Mouse (Mus musculus) CH12F3 (cell line): ENCODE measurements around the gene Dnajc1.

Experiments used
- in situ Hi-C: fragments of 300-500 bp; cut with MboI; formaldehyde crosslinking; loops from 2 replicates; pipeline ENCODE4 v1.14.3; 2020; ENCODE audit warnings: low sequenced_read_pairs

Dnajc1 gene

DNA sequence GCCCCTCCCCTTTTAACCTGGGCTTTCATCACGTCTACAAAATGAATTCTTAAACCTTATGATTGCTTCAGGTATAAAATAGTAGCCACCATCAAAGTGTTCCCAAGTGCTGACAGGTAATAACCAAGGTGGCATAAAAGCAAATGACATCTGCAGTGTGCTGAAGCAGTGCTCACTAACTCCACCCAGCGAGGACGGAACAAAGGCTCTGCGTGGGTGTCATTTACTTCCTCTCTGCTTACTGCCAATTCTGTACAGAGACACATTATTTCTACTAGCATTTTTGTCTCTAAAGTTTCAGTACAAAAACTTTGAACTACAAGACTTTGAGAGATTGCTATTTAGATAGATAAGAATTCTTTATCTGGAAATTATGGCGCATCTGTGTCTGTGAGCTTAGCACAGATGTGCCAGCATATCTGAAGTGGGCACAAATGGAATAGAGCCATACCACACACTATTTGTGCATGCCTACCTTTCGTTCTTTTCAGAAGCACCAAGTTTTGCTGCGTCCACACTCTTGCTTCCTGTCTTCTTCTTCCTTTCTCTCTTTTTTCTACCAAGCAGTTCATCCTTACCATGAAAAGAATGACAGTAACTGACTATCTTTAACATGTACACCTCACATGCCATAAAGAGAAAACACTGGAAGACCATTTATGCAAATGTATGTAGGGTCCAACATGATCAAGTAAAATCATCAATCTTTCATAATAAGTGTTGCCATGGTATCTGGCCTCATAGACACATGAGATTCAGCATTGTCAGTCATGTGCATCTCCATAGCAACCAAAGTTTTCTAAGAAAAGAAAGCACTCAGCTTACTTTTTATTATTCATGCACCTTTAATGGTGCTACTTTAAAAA is 85.0 kb downstream of the Dnajc1 start:
- in situ Hi-C loops = no loop called here

DNA sequence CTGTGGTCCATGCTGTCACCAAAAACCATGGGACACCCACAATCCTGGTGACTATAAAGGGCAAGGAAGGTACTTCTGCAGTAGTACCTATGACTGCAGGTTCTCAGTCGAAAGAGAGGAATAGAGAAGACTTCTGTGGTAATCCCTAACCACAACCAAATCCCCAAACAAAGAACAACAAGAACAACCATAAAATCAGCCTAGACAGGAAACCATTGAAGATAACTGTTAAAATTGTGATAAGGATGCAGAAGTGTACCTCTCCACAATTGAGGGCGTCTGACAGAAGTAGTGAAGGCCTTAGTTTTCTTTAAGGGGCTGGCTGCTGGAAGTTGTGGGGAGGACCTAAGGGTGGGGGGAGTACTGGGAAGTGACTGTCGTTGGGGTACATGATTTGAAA is 91.7 kb downstream of the Dnajc1 start:
- in situ Hi-C loops = no loop called here

DNA sequence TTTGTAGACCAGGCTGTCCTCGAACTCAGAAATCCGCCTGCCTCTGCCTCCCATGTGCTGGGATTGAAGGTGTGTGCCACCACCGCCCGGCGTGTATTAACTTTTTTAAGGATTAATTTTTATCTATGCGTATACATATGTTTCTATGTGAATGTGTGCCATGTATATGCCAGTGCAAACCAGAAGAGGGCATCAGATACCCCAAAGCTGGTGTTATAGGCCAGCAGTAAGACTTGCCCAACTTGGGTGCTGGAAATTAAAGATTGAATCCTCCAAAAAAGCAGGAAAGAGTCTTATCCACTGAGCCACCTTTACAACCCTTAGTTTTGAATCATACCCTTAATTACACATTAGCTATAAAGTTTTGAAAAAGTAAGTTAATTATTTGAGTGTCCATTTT is 107.5 kb downstream of the Dnajc1 start:
- in situ Hi-C loops = no loop called here

DNA sequence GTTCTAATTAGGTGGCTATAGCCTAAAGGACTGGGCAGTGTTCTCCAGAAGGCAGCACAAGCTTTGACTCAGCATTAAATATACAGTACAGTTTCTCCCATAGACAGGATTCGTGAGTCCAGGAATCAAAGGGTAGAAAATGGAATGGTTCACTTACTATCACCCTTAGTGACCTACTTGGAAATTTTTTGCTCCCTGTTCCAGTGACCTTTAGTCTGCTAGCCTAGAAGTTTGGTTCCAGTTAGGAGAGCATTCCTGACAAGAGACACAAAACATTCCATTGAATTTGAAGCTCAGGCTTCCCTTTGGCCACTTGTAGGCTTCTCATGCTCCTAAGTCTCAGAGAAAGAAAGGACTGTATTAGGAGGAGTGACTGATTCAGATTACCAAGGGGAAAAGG is 126.9 kb downstream of the Dnajc1 start:
- in situ Hi-C loops = no loop called here

DNA sequence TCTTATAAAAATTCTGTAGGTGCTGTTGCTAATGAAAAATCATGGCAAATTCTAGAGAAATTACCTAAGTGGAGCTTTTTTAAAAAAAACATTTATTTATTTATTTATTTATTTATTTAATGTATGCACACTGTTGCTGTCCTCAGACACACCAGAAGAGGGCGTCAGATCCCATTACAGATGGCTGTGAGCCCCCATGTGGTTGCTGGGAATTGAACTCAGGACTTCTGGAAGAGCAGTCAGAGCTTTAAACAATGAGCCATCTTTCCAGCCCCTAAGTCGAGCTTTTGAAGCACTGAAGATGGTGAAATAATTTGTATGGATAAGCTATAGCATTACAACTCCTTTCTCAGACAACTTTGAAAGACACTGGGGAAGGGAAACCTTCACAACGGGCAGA is 128.1 kb downstream of the Dnajc1 start:
- in situ Hi-C loops = no loop called here

DNA sequence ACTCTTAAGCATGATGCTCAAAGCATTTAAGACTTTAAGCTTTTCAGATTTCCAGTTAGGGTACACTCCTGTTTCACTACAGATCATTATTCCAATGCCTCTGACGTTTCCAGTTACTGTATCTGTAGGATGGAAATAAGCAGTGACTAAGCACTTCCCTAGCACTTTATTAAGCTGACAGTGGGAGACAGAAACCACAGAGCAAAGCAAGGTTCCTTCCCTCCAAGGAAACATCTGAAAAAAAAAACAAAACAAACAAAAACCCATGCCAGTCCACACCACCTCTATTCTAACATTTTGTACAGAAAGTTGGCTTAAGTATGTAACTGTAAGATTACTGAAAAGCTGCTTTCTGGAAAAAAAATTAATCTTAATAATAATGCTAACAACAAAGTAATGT is 130.3 kb downstream of the Dnajc1 start:
- in situ Hi-C loops = no loop called here

DNA sequence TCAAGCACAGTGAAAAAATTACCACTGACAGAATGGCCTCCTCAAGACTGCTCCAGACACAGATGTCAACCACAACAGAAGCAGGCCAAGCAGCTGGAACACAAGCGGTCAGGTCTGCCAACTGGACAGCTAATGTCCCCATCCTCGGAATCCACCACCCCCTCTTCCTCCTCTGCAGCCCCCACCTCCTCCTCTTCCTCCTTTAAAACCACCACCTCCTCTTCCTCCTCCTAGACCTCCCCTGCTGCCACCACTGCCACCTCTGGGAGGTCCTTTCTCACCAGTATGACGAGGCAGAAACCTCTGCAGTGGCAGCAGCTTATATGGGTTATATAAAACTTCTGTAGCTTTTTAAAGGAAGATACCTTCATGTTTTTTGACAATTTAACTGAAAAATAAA is 143.4 kb downstream of the Dnajc1 start:
- in situ Hi-C loops = no loop called here

DNA sequence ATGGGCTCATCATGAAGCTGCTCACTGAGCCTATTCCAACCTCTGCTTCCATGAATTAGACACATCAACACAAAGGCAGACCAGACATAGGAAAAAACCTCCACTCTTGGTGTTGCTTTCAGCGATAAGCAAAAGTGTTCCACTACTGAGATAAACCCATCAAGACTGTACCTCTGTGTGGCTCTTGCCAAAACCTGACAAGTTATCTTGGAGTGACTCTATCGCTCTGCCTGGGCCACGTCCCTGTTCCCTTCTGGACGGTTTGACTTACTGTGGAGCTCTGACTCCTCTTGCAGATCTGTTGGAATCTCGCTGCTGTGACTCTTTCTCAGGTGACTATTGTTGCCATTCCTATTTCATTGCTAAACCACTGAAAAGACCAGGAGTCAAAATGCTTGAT is 157.1 kb downstream of the Dnajc1 start:
- in situ Hi-C loops = no loop called here

DNA sequence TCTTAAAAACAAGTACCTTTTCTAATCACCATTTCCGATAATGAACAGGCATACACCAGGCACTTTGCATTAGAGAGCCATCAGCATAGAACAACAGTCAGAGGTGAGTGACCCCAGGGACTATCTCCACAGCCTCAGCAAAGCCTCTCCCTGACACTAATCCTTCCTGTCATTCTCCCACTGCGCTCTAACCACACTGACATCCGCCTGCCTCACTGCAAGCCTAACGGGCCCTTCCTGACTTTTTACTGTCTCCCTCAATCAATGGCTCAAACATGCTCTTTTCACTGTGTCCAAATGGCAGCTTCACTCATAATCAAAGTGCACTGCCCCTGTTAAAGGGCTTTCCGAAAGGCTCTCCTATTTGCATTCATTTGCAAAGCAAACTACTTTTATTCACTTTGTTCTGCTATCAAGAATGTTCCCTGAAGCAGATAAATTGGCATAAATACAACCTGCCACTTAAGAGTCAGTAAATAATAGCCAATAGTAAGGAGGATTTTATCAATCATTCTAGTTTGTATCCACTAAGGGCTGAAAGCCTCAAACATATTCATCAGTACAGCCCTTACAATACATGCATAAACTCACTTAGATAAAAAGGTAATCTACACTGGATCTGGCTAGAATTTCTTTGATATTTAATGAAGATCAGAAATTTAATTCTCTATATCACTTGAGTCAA is 159.6 kb downstream of the Dnajc1 start:
- in situ Hi-C loops = no loop called here

DNA sequence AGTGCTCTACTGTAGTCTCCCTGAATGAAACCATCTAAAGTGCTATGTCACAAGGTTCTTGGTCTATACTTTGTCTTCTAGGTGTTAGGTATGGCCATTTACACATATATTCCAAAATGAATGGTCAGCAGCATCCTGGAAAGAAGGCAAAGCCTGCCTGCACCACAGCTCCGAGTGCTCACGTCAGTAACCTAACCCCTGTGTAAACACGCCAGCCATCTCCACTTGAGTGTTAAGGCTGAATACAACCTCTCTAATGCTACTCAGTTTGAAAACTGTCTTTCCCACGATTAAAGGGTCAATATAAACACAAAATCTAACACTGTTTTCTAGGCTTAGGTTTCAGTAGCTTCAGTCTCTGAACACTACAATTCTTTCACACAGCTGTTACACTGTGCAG is 161.5 kb downstream of the Dnajc1 start:
- in situ Hi-C loops = no loop called here

DNA sequence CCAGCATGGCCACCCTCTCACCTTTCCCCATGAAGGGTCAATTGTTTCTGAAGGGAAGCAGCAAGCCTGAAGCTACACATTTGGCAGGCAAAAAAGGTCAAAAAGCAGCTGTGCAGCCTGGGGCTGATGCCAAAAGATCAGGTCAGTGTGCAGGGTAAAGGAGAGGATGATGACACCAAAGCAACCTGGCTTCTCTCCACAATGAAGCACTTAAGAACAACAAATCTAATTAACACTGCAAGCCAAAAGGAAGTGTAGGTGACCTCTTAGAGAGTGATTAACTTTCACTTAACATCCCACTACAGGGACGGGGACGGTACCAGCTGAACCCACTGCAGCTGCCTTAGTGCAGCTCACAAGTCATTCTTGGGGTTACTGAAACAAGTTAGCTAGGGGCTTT is 163.4 kb downstream of the Dnajc1 start:
- in situ Hi-C loops = no loop called here

DNA sequence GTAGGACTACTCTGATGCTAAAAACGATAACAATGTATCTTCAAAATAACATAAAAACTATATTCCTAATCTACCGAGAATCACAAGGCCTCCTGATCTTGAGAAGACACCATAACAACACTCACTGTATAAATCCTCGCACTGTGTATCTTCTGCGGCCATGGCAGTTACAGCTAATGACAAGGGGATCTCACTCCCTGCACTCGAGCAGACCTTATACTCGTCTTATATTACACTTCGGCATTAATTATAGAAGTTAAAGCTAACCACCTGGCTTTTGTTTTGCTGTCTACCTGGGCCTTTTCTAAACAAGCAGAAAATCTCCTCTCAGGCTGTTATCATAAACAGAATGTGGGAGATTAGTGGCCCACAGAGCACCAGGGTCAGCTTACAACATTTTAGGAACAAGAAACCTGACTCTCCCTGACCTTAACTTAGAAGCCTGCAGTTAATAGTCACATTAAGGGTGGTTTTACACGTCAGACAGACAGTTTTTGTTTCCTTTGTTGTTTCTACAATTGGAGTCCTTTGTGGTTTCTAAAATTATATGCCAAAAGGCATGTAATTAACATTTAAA is 164.1 kb downstream of the Dnajc1 start:
- in situ Hi-C loops = no loop called here

DNA sequence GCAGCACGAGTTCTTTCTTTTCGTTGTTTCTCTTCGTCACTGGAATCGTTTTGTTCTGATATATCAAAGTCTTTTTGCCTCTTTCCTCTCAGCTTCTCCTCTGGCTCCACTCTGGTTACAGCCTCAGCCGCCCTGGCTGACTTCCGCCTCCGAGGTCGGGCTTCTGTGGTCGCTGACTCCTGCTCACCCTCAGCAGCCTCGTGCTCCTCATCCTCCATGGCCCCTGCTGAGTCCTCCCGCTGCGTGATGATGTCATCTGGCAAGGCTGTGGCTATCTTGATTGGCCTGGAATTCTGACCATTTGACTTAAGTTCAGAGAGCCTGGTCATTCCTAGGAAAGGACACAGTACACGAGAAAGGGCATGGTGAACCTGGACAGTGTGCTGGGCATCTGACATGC is 173.1 kb downstream of the Dnajc1 start:
- in situ Hi-C loops = no loop called here

DNA sequence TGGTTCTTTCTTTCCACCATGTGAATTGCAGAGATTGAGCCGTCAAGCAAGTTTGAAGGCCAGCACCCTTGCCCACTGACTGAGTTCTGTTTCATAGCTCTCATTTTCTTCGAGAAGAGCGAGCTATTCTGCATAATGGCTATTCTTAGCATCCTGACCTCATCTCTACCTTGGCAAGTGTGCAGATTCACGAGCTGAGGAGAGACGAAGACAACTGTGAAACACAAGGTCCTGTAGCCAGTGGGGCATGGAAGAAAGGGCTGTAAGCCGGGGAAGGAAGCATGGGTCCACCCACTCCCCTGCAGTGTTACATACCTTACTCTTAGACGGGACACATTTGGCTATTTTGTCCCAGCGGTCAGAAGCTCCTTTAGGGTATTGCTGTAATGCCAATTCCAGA is 173.5 kb downstream of the Dnajc1 start:
- in situ Hi-C loops = no loop called here

DNA sequence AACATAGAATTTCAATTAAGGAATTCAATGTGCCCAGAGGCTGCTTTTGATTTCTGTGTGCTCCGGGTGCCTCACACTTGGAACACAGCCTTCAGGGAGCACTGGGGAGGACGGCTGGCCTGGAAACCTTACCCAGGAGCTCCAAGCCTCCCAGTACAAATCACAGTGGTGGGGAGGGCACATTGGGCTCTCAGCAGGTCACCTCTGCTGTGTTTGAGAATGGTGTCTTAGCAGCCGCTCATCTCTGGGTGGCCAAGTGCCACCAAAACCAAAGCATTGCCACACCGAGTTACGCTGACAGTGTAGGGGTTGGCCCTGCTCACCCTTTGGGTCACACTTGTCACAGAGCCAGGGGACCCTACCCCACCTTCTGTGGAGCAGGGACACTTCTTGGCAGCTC is 174.1 kb downstream of the Dnajc1 start:
- in situ Hi-C loops = no loop called here

DNA sequence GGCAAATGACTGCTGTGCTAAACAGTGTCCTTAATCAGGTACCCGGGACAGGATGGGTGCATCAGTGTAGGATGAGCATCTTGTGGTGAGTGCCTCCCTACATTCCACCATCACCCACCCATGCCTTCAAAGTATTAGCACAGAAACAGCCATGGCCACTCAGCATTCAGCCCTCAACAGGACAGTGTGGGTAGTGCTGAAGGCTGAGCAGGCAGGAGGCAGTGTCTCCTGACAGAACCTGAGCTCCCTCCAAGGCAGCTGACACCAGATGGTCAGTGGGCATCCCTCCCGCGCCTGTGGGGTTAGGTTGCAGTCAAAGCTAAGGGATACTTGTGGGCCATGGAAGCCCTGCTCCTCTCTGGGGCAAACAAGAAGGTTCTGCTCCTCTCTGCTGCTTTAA is 174.8 kb downstream of the Dnajc1 start:
- in situ Hi-C loops = no loop called here

DNA sequence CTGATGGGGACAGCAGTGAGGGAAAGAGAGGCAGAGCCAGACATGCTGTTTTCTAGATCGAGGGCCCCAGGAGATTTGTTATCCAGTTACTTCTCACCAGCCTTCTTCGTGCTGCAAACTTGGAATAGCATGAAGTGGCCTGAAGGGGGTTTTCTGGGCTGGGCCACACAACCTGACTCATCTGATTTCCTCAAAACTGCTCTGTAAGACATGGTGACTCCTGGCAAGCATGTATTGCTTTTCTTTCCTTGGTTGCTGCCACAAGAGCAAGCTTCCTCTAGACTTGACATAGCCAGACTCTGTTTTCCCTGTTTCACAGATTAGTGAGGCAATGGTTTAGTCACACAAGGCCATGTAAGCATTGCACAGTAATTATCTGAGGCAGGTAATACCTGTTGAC is 178.6 kb downstream of the Dnajc1 start:
- in situ Hi-C loops = no loop called here

DNA sequence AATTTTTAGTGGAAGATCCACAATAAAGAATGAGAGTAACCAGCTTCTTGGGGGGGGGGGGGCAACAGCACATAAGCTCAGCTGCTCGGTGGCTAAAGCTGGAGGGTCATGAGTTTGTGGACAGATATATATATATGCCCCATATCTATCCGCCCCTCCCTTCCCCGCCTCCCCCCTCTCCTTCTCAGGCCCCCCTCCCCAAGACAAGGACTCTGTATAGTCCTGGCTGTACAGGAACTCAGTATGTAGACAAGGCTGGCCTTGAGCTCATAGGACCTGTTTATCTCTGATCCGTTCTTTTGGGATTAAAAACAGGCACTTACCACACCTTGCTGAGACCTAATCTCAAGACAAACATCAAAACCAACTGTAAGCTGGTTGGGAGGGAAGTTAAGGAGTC is 182.7 kb downstream of the Dnajc1 start:
- in situ Hi-C loops = no loop called here

DNA sequence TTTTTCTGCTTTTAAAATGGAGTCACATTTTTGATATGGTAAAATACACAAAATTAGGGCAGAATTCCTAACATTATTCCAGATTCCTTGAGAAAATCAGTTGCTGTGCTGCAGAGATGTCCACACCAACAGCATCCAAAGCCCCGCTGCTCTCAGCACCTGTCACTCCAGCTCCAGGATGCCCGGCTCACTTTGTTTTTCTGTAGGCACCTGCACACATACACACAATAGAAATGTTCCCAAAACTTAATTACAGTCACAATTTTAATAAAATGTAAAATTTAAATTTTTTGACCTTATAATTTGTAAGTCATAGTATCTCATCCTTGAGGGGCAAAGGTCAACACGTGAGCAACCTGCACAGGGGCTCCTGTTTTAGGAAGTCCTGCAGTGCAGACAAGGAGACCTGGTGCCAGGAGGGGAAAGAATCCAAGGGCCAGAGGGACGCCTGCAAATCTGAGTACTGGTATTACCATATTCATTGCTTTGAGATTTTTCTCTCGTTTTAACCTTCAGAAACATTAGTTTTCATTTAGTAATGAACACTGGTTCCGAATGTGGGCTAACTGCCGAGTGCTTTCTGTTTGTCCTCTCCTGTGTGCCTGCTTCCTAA is 183.3 kb downstream of the Dnajc1 start:
- in situ Hi-C loops = no loop called here

DNA sequence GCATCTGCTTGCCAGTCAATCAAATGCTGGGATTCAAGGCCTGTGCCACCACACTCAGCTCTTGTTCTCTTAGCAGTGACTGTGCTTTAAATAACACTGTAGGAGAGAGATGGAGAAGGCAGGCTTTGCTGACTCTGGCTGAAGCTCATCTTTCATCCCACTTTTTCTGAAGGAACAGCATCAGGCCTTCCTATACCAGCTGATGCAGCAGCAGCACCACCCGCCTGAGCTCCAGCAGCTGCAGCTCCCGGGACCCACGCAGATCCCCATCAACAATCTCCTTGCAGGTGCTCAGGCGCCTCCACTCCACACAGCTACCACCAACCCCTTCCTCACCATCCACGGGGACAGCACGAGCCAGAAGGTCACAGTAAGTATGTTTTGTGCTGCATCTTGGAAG is 184.1 kb downstream of the Dnajc1 start:
- in situ Hi-C loops = no loop called here

DNA sequence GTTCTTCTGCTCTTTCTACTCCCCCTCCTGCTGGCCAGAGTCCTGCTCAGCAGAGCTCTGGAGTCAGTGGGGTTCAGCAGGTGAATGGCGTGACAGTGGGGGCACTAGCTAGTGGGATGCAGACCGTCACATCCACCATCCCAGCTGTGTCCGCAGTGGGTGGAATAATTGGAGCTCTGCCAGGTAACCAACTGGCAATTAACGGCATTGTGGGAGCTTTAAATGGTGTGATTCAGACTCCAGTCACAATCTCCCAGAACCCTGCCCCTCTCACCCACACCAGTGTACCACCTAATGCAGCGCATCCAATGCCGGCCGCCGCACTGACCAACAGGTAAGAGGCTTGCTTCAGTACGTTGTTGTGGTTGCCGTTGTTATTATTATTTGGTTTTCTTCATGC is 185.8 kb downstream of the Dnajc1 start:
- in situ Hi-C loops = no loop called here

DNA sequence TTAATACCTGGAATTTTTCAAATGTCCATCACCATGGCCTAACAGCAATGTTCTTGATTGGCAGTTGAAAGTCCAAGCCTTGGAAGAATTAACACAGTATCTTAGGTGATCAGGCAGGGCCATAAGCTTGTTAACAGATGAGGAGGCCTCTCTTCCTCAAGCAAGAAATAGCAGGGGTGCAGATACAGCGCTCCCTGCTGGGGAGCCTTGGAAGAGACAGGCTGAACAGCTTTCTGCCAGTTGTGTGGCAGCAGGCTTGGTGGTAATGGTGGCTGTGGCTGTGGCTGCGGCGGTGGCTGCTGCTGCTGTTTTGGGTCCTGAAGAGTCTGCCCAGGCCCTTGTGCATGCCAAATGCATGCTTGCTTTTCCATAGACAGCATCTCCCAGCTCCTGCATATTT is 187.5 kb downstream of the Dnajc1 start:
- in situ Hi-C loops = no loop called here
